Mouse (Mus musculus) midbrain, embryonic 11.5 days (tissue): ENCODE data around the gene Apba2. TPM values are rescaled to one million over a fixed set of nuclear protein-coding genes. Genes with fewer than 3 reads are reported as not detected.

Experiments used
- ATAC-seq: fragments of 200-750 bp; cut with Nextera tagmentation; 2 replicates; pipeline ENCODE4 v1.8.0; 2017; ENCODE audit warnings: moderate TSS enrichment, moderate library complexity; ENCODE audit not compliant: low FRiP score
- DNase-seq: peaks from one replicate; pipeline ENCODE4 v3.0.0; 2015; ENCODE audit warnings: low spot score; ENCODE audit errors: missing footprints
- H3K27ac ChIP-seq: fragments of 300-500 bp; sonication (generic); 2 replicates; pipeline ENCODE4 v1.5.1; 2014; ENCODE audit warnings: low read depth, low read length
- H3K27me3 ChIP-seq: fragments of 300-500 bp; sonication (generic); 2 replicates; pipeline ENCODE4 v1.6.1; 2014; ENCODE audit warnings: mild to moderate bottlenecking, low read length, moderate library complexity, mixed read lengths; ENCODE audit not compliant: control insufficient read depth, insufficient read depth
- H3K36me3 ChIP-seq: fragments of 300-500 bp; sonication (generic); 2 replicates; pipeline ENCODE4 v1.6.1; 2014; ENCODE audit warnings: mild to moderate bottlenecking, low read length, moderate library complexity, mixed read lengths; ENCODE audit not compliant: control insufficient read depth, insufficient read depth
- H3K4me1 ChIP-seq: fragments of 300-500 bp; sonication (generic); 2 replicates; pipeline ENCODE4 v1.6.1; 2014; ENCODE audit warnings: low read length; ENCODE audit not compliant: control insufficient read depth, insufficient read depth
- H3K4me2 ChIP-seq: fragments of 300-500 bp; sonication (generic); 2 replicates; pipeline ENCODE4 v1.6.1; 2014; ENCODE audit warnings: mild to moderate bottlenecking, moderate library complexity
- H3K4me3 ChIP-seq: fragments of 300-500 bp; sonication (generic); 2 replicates; pipeline ENCODE4 v1.5.1; 2014; ENCODE audit warnings: low read depth, low read length
- H3K9ac ChIP-seq: fragments of 300-500 bp; sonication (generic); 2 replicates; pipeline ENCODE4 v1.6.1; 2014; ENCODE audit warnings: low read length
- H3K9me3 ChIP-seq: fragments of 300-500 bp; sonication (generic); 2 replicates; pipeline ENCODE4 v1.6.1; 2016; ENCODE audit warnings: low read length; ENCODE audit not compliant: control insufficient read depth
- WGBS: fragments of 180-500 bp; shearing (Covaris S2); extraction: QIAGEN DNeasy Blood & Tissue Kit; methylation state at CpG from one replicate; pipeline ENCODE4 v1.1.7; 2014; 5-methylcytosine and 5-hydroxymethylcytosine counted together
- polyA plus RNA-seq: library from polyadenylated mRNA; unstranded; fragments of >200 nt; fragmentation: Nextera tagmentation; extraction: Ambion mirVana; gene quantifications from 2 replicates; pipeline ENCODE4 v1.2.1, GENCODE M21; 2014

Apba2 gene
- polyA plus RNA-seq: 68.3 and 82.4 TPM in 2 replicates

DNA sequence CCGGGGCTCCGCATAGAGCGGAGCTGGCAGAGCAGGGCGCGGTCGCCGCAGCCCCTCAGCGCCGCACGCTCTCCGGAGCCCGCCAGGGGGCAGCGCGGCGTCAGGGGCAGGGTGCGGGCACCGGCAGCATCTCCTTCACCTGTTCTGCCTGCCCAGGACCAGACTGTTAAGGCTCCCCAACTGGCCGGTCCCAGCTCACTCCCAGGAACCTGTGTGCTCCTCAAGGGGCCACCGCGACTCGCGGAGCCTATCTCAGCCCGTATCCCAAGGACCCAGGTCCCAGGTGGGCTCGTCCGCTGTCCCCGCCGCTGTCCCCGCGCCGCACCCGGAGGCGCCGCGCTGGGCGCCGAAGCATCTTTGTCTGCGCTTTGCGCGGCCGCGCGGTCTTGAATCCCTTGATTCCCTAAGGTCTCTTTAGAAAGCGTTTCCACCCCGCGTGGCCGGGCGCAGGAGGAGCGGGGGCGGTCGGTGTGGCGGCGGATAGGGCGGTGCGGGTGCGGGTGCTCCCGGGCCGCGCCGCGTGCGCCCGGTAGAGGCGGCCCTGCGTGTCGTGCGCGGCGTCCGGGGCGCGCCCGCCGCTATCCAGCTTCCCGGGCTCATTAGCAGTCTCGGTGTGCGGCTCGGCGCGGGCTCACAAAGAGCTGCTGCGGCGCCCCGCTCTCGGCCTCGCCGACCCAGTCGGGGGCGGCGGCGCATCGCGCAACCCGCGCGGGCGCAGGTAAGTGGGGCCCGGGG is at the start of gene Apba2:
Apba2 (plus strand) TSS at position 171 of the 735 bp plus-strand sequence.
- Histone ChIP-seq H3K4me2 (peak within 1 kb of the TSS; percentile 85), H3K4me3 (peak within 1 kb of the TSS; percentile 87), H3K9ac (peak within 1 kb of the TSS; percentile 98), H3K9me3 (no peaks in the 10 kb centered on the region), H3K27ac (peak within 1 kb of the TSS; percentile 87), H3K36me3 (no peaks in the 10 kb centered on the region), H3K4me1 (peaks cover 14% of the 10 kb centered on the region), H3K27me3 (peaks cover 7% of the 10 kb centered on the region)
- DNase-seq (peak; percentile 97), ATAC-seq (peak; percentile 83)
- WGBS: 0% methylated on average over 80 of the region's 96 CpGs

DNA sequence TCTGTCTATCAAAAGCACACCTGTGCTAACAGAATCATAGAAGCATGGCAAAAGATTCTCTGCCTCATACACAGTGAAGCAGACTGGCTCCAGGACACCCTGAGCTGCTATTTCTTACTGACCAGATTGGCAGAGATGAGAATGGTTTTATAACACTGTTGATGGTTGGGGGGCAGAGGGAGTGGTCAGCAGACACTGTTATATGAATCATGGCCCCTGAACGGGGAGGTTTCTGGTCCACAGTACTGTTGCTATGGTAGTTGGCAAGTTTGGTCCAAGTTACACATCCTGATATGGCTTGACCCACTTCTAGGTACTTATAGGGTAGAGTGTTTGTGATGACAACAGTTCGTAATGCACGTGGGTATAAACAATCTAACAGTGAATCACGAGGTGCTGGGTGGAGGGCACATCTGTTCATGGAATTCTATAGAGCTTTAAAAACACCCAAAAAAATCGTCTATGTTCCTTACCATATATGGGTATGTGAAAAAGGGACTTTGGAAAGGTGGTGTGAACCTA is 49.6 kb upstream of the Apba2 start:
- Histone ChIP-seq H3K27ac (no peak overlapping the region), H3K27me3 (no peaks in the 10 kb centered on the region)
- 85% methylated on average over 5 of the region's 5 CpGs for WGBS

DNA sequence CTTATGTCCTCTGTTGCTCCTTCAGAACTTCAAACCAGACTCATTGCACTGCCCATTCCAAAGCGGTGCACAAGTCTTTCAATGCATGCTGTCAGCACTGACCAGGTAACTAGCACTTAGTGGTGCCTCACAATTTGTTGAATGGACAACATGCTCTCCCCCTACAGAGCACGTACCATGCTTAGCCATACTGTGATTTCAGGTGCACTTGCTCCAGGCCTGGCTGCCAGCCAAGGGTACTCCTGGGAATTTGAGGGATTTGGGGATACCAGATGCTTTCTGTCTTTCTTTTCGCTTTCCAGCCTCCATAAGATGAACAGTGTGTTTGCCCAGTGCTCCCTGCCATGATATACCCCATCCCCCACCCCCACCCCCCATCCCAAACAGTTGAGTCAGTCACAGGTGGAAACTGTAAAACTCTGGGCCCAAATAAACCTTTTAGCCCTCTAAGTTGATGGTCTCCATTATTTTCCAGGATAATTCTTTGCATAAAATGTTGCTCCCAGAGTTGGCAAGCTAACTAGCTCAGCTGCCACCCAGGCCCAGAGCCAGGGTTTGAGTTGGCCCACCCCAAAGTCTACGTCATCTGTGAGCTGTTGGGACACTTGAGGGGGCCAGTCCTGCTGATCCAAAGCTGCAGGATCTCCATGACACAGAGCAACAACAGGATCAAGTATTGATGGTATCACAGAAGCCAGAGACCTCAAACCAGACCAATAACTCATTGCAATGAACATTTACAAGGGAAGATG is 48.9 kb upstream of the Apba2 start:
- Histone ChIP-seq H3K4me2 (no peak overlapping the region), H3K9ac (no peak overlapping the region), H3K9me3 (no peaks in the 10 kb centered on the region), H3K36me3 (no peaks in the 10 kb centered on the region), H3K27me3 (no peaks in the 10 kb centered on the region), H3K4me1 (no peaks in the 10 kb centered on the region), H3K27ac (no peak overlapping the region), H3K4me3 (no peak overlapping the region)
- ATAC-seq (no peak), DNase-seq (no peak)
- WGBS: 89% methylated on average over 4 of the region's 4 CpGs

More for the DNA sequence above, 49.6 kb upstream of the Apba2 start:
- Histone ChIP-seq H3K9me3 (no peaks in the 10 kb centered on the region), H3K4me3 (no peak overlapping the region), H3K36me3 (no peaks in the 10 kb centered on the region), H3K4me1 (no peaks in the 10 kb centered on the region), H3K9ac (no peak overlapping the region), H3K4me2 (no peak overlapping the region)
- no peak for ATAC-seq
- DNase-seq: no peak

DNA sequence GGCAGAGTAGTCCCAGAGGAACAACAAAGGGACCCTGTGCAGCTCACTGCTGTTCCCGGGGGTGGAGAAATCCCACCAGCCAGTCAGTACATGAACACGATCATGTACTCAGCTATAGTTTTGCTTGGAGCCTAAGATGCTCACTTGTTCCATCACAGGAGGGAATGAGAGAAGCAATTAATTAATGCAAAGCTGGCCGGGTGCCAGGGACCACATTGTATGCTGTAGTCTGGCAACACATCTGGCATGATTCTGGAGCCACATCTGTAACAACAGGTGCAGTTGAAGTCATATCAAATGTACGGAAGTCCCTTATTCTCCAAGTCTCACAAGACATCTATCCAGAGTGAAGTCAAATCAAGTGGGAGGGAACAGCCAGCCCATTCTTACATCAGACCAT is 45.3 kb upstream of the Apba2 start:
- no peak overlapping the region for H3K4me3 ChIP-seq
- no peak overlapping the region for H3K27ac ChIP-seq
- no peak for ATAC-seq
- no peak overlapping the region for H3K9ac ChIP-seq
- no peaks in the 10 kb centered on the region for H3K36me3 ChIP-seq
- WGBS: 88% methylated on average over 4 of the region's 4 CpGs
- H3K9me3 ChIP-seq: no peaks in the 10 kb centered on the region
- DNase-seq: no peak
- no peaks in the 10 kb centered on the region for H3K4me1 ChIP-seq
- no peak overlapping the region for H3K4me2 ChIP-seq
- H3K27me3 ChIP-seq: no peaks in the 10 kb centered on the region

DNA sequence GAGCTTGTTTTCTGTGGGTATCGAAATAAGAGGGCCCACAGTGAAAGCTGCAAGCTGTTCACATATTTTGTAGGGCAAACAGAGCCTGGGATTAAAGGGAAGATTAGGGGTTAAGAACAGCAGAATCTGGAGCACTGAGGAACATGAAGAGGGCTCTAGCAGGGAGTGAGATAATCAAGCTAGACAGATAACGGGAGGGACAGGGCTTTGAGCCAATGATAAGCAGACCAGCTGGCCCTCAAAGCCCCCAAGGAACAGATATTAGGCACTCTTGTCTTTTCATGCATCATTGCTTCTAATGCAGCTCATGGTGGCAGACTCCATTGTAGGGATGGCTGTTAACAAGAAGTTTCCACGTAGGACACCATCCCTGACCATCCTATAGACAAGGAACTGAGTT is 44.8 kb upstream of the Apba2 start:
- WGBS: 75% methylated on average over 3 of the region's 3 CpGs
- Histone ChIP-seq H3K4me2 (no peak overlapping the region), H3K9ac (no peak overlapping the region), H3K27ac (no peak overlapping the region), H3K4me1 (no peaks in the 10 kb centered on the region), H3K36me3 (no peaks in the 10 kb centered on the region), H3K4me3 (no peak overlapping the region), H3K9me3 (no peaks in the 10 kb centered on the region), H3K27me3 (no peaks in the 10 kb centered on the region)
- DNase-seq (peak; percentile 81), ATAC-seq (no peak)

DNA sequence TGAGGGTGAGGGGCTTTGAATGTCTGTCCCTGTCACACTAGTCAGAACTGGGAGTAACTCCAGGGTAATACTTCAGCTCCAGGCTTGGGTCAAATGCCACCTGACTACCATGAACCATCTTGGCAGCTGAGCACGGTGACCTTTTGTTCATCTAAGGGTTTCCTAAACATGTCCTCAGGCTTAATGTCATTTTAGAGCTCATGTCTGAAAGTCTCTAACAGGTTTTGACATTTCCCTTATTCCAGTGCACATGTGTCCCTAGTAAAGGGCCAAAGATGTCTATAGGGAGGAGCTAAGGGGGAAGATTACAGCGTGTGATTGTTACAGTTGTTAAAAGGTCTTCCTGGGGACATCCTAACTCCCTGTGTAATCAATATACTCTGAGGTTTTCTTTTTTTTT is 43.7 kb upstream of the Apba2 start:
- WGBS: 84% methylated on average over 2 of the region's 2 CpGs
- DNase-seq: peak; percentile 80
- Histone ChIP-seq H3K27ac (no peak overlapping the region), H3K4me2 (no peak overlapping the region), H3K4me1 (no peaks in the 10 kb centered on the region), H3K36me3 (no peaks in the 10 kb centered on the region), H3K27me3 (no peaks in the 10 kb centered on the region), H3K4me3 (no peak overlapping the region), H3K9me3 (no peaks in the 10 kb centered on the region), H3K9ac (no peak overlapping the region)
- ATAC-seq: no peak

DNA sequence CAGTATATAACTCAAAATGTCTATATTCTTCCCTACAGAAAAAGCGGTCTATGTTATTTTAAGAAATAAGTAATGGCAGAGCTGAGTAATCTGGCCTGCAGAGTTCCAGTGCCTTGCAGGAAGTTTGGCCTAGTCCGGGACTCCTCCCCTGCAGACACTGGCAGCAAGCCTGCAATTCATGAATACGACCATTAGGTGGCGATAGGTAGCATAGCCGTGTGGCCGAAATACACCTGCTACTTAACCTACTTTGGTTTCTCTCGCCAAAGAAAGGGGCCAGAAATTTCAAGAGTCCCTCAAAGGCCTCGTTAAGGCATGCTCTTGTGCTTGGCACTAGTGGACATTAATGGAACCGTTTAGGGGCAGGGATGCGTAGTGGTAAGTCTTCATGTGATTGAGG is 4.1 kb upstream of the Apba2 start:
- 41% methylated on average over 10 of the region's 10 CpGs for WGBS
- DNase-seq (peak; percentile 82), ATAC-seq (no peak)
- Histone ChIP-seq H3K27ac (no peak overlapping the region), H3K4me1 (peaks cover 3% of the 10 kb centered on the region; the same call in 1 of the 2 replicates), H3K9me3 (no peaks in the 10 kb centered on the region), H3K9ac (no peak overlapping the region), H3K4me3 (no peak overlapping the region), H3K4me2 (no peak overlapping the region), H3K36me3 (no peaks in the 10 kb centered on the region), H3K27me3 (peaks cover 7% of the 10 kb centered on the region)

DNA sequence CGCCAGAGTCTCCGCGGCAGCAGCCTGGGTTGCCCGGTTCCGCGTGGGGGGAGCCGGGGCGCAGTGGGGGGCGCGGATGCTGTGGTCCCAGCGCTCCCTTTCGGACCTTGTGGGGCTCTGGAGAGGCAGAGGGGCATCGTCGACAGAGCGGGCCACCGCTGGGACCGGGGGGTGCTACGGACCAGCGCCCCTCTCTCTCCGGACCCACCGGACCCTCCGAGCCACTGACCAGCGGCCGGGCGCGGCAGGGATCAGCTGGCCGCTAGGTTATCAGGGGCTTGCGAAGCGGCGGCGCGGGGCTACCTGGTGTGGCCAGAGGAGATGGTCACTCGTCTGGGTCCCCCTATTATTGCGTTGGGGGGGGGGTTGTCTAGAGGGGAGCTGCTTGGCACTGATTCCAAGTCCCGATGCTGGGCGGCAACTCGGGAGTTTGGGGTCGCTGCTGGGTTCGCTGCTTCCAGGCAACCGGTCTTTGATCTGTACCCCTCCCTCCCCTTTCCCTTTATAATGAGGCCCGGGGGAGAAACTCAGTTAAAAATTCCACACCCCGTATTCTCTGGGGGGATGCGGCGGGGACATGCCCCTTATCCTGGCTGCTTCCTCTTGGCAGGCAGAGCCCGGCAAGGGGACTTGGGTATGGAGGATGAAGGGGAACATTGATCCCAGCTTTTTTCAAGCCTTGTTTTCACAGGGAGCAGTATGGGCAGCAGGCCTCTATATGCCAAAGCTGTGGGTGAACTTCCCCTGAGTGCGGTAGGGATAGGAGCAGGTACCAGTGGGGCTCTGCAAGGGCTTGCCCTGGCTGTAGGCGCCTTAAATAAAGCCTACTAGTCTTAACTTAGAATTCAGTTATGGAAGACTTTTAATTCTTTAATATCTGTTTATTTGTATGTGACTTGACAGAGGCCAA is 1.0 kb downstream of the Apba2 start:
- 2% methylated on average over 38 of the region's 47 CpGs for WGBS
- H3K36me3 ChIP-seq: no peaks in the 10 kb centered on the region
- ATAC-seq: peak; percentile 51
- H3K27ac ChIP-seq: peak overlapping the region; percentile 87
- DNase-seq: peak; percentile 93
- peak overlapping the region; percentile 85 for H3K4me2 ChIP-seq
- H3K4me1 ChIP-seq: peaks cover 14% of the 10 kb centered on the region
- H3K9ac ChIP-seq: peak overlapping the region; percentile 98
- H3K9me3 ChIP-seq: no peaks in the 10 kb centered on the region
- peaks cover 7% of the 10 kb centered on the region for H3K27me3 ChIP-seq
- peak overlapping the region; percentile 87 for H3K4me3 ChIP-seq
